Mouse (Mus musculus) olfactory bulb, adult 2 months (tissue): ENCODE measurements around the gene Dcaf1. TPM values are rescaled to one million over a fixed set of nuclear protein-coding genes. Genes with fewer than 3 reads are reported as not detected.

ENCODE experiments used
- H3K27ac ChIP-seq: fragments of 200-500 bp; 2 replicates; pipeline ENCODE4 v1.5.1; 2012; ENCODE audit warnings: low read depth, low read length; ENCODE audit not compliant: insufficient read depth
- H3K4me1 ChIP-seq: fragments of 200-500 bp; 2 replicates; pipeline ENCODE4 v1.6.1; 2012; ENCODE audit warnings: low read length; ENCODE audit not compliant: control insufficient read depth, insufficient read depth
- H3K4me3 ChIP-seq: fragments of 200-500 bp; 2 replicates; pipeline ENCODE4 v1.5.1; 2012; ENCODE audit warnings: mild to moderate bottlenecking, low read depth, low read length, moderate library complexity; ENCODE audit not compliant: insufficient read depth
- CTCF ChIP-seq: fragments of 200-500 bp; IDR thresholded peaks from 2 replicates; pipeline ENCODE4 v1.5.1; 2012; ENCODE audit warnings: low read depth, mild to moderate bottlenecking, low read length, moderate library complexity; ENCODE audit not compliant: insufficient read depth
- POLR2A ChIP-seq: fragments of 200-500 bp; IDR thresholded peaks from 2 replicates; pipeline ENCODE4 v1.6.1; 2012; ENCODE audit warnings: mild to moderate bottlenecking, low read depth, low read length, moderate library complexity; ENCODE audit not compliant: insufficient read depth
- WGBS: fragments of 180-500 bp; shearing (Covaris S2); methylation state at CpG from one replicate; pipeline ENCODE4 v1.1.7; 2018; 5-methylcytosine and 5-hydroxymethylcytosine counted together
- polyA plus RNA-seq: library from polyadenylated mRNA; stranded (reverse); fragments of >200 nt; gene quantifications from 2 replicates; pipeline ENCODE4 v1.2.4, GENCODE M21; 2012; ENCODE audit warnings: low replicate concordance; ENCODE audit not compliant: missing spikeins, insufficient read depth, insufficient read length

The Dcaf1 gene
- polyA plus RNA-seq, 1 experiment: not detected

DNA sequence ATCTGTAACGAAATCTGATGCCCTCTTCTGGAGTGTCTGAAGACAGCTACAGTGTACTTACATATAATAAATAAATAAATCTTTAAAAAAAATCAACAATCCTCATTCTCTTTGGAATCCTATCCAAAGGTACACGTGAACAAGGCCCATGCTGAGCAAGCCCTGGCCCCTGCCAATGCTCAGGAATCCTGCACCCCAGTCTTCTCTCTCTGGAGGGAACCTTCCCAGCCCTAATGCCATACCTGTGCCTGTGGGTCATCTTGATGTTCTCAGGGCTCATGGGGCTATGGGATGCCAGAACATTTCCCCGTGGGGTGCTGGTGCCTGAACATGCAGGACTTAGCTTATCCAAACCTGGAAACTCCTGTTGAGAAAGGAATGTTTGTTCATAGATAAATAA, 86.5 kb downstream of the Dcaf1 start:
- H3K27ac ChIP-seq: no peak overlapping the region
- no peaks in the 10 kb centered on the region for H3K4me1 ChIP-seq
- no peak for TF ChIP-seq CTCF
- no peak for TF ChIP-seq POLR2A
- WGBS: 88% methylated on average over 3 of the region's 3 CpGs
- H3K4me3 ChIP-seq: no peak overlapping the region

DNA sequence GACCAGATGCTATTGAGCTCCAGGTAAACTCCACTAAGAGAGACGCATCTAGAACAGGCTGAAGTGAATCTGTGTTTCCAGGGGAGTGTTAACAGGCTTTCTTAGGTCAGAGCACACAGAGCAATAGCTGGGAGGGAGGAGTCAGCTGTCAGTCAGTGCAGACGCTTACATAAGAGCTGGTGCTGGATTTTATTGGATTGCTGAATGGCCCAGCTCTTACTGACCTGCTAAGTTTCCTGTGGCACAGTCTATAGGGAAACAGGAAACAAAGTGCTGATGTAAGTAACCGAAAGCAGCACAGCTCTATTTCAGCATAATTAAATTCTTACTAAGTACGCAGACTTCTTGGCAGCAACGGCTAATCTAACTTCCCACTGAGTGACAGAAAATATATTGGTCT, 87.0 kb downstream of the Dcaf1 start:
- TF ChIP-seq POLR2A (no peak), CTCF (no peak)
- no peaks in the 10 kb centered on the region for H3K4me1 ChIP-seq
- no peak overlapping the region; the same call in 1 of the 2 replicates for H3K27ac ChIP-seq
- no peak overlapping the region for H3K4me3 ChIP-seq
- WGBS: 44% methylated on average over 5 of the region's 5 CpGs

DNA sequence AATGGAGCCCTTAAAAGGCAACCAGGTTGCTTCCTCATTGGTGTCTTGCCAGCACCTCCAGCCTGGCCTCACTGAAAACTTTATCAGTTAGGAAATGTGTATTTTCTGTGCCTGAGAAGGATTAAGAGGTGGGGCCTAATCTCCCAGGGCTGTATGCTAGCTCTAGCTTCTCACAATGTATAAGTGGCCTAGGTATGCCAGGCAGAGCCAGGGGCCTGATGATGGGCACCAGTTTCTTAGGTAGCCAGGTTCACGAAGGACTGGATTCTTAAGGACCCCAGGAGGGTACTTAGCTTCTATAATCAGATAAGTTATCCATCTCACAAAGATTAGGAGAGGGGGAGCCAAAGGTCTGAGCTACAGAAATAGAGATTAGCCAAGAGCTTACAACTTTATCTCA, 90.0 kb downstream of the Dcaf1 start:
- TF ChIP-seq POLR2A (no peak), CTCF (no peak)
- Histone ChIP-seq H3K4me3 (no peak overlapping the region), H3K4me1 (no peaks in the 10 kb centered on the region), H3K27ac (no peak overlapping the region)
- WGBS: 86% methylated on average over 1 of the region's 1 CpGs

DNA sequence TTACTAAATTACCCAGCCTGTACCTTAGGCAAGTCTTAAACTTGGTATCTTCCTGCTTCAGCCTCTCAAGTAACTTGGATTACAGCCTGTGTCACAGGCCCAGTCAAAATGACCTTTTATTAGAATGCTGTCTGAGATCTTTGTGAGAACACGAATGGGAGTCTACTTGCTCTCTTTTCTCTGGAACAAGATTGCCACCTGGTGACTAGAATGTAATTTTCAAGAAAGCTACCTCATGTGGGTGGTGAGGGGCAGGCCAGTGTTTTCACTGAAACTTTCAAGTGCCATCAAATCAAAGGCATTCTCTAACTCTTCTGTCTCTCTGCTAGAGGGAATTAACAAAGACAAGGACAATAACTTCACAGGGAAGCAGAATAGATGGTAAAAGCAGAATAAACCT, 92.1 kb downstream of the Dcaf1 start:
- Histone ChIP-seq H3K4me1 (no peaks in the 10 kb centered on the region), H3K4me3 (no peak overlapping the region), H3K27ac (no peak overlapping the region)
- WGBS: 6% methylated on average over 1 of the region's 1 CpGs
- TF ChIP-seq POLR2A: no peak
- TF ChIP-seq CTCF: no peak

DNA sequence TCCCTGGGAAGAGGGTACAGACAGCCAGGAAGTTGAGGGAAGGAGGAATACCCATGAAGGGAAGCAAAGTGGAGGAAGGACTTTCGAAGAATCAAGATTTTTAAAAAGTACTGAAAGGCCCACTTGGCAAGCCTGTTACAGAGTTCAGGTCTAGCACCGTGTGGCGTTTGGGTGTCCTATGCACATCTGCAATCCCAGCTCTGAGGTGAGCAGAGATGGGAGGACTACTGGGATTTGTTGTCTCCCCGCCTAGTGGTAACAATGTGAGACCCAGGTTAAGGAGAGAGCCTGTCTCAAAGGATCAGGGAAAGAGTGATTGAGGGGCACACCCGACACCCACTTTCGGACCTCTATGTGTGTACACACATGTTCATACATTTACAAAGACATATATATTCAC, 93.2 kb downstream of the Dcaf1 start:
- Histone ChIP-seq H3K27ac (no peak overlapping the region), H3K4me3 (no peak overlapping the region), H3K4me1 (no peaks in the 10 kb centered on the region)
- WGBS: 96% methylated on average over 6 of the region's 6 CpGs
- TF ChIP-seq POLR2A: no peak
- TF ChIP-seq CTCF: no peak

Other genes with a start within 250 kb of the Dcaf1 start
- not detected in 2 replicates for gene Iqcf6, start 195.3 kb upstream of the Dcaf1 start, polyA plus RNA-seq
- gene Grm2, start 165.8 kb upstream of the Dcaf1 start, polyA plus RNA-seq: not detected in 2 replicates
- not detected in 2 replicates for gene Tex264, start 135.9 kb upstream of the Dcaf1 start, polyA plus RNA-seq
- gene Rad54l2, start 32.7 kb upstream of the Dcaf1 start, polyA plus RNA-seq: not detected in 2 replicates
- not detected in 2 replicates for gene Rbm15b, start 65.6 kb downstream of the Dcaf1 start, polyA plus RNA-seq
- gene Manf, start 70.1 kb downstream of the Dcaf1 start, polyA plus RNA-seq: not detected in 2 replicates